Mouse (Mus musculus) 416B (cell line): ENCODE measurements at regions not wholly inside any gene's neighbourhood (a gene's known extent, or its start where the extent isn't known, plus 50 kb on each side); places are given as distances from the start of the nearest gene placed in this dataset.
A peak's percentile ranks its signal among the peaks of the same experiment; 100 is the strongest.

Source experiments
- DNase-seq: peaks from one replicate; pipeline ENCODE4 v3.0.0; 2011; ENCODE audit warnings: low read depth

DNA sequence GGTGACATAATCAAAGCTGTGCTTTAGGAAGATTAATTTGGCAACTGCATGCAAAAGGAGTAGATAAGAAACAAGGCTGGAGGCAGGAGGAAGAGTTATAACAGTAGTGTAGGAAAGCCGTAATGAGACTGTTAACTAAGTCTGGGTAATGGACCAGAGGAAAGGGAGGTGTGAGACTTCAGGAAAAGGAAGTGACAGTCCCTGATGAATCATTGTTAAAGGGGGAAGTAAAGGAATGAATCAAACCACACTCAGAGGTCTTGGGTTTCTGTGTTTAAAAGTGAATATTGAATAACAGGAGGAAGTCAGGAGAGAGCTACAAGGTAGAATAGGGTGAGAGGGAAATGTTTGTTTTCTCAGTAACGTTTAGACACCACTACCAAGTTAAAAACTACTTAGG lies 1175.9 kb downstream of the Diaph3 start:
- peak; percentile 49 for DNase-seq

GRCm38 (mm10) chr14:85945707-85946313 lies 1195.2 kb downstream of the Diaph3 start:
- no peak for DNase-seq

GRCm38 (mm10) chr14:85942792-85943191 lies 1198.2 kb downstream of the Diaph3 start:
- no peak for DNase-seq

DNA sequence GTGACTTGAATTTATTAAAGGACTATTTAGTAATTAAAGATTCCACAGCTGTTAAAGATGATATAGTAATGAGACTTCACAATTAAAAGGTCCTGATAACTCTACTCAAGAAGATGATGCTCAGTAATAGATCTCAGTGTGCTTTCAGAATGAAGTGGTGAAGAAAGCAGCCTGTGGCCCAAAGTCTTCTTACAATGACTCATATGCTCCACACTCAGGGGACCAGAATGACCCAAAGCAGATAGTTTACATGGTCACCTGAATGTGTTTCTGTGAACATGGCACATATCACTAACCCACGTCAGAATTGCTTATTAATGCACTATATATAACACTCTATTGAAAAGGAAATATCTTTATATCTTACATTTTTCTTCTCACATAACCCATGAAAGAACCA lies 1200.5 kb downstream of the Diaph3 start:
- no peak for DNase-seq

- no peak for DNase-seq
Observed at GRCm38 (mm10) chr14:85935091-85935490, 1205.9 kb downstream of the Diaph3 start.

DNA sequence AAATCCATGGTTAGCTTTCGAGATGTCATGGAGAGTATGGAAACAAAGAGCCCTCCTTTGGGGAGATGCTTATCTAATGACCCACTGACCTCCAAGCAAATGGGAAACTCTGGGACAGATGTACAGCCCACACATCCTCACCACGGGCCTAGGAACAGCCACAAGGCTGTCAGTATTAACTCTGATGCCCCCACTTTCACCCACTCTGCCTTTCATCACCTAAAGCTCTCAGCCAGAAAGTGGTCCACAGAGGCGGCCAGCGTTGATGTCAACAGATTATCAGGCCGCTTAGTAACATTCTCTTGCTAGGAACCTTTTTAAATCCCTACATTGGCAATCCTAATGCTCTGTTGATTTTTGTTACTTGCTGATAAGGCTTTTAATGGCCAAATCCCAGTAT lies 1210.6 kb downstream of the Diaph3 start:
- DNase-seq, result no peak

GRCm38 (mm10) chr14:85918894-85919293 lies 1222.1 kb downstream of the Diaph3 start:
- no peak for DNase-seq

GRCm38 (mm10) chr14:85915761-85916160 lies 1225.3 kb downstream of the Diaph3 start:
- no peak for DNase-seq

GRCm38 (mm10) chr14:85897890-85898289 lies 1243.1 kb downstream of the Diaph3 start:
- peak; percentile 12 for DNase-seq

DNA sequence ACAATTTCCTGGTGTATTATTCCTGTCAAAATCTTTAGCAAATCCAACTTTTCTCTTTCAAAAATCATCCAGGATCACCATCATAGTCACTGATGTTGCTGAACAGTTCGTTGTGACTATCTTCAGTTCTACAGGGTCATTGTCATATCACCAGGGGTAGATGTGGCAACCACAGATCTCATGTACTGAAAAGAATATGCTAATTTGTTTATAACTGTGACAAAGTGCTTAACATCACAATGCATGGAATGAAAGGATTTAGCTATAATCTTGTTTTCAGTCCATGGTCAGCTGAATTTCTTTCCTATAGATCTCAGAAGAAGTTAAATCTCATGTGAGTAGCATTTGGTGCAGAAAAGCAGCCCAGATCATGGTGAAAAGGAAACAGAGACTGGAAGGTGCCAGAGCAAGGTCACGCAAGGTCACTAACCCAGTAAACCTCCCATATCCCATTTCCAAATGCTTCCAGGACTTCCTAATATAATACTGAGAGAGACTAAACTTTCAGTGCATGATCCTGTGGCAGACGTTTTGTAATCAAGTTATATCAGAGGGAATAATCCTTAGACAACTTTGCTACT lies 1279.6 kb downstream of the Diaph3 start:
- DNase-seq, result no peak

GRCm38 (mm10) chr14:85849490-85849889 lies 1291.5 kb downstream of the Diaph3 start:
- peak; percentile 21 for DNase-seq

- no peak for DNase-seq
Observed at GRCm38 (mm10) chr14:85835494-85835893, 1305.5 kb downstream of the Diaph3 start.

DNA sequence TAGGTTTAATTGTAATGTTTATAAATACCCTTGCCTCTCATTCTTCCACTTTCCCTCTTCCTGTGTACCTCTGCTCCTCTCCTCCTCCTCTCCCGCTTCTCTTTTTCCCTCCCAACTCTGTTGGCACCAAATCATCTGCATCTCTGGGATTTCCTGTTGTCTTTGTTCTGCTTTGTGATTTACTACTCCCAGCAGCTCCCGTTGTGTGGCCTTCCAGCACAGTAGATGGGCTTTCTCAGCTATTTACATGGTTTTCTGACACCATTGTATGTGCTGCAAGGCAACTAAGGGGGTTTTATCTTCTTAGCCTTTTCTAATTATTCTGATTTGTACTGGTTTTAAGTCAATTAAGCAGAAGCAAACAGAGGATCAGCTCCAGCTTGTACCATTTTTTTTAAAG lies 1326.1 kb downstream of the Diaph3 start:
- DNase-seq, result no peak

DNA sequence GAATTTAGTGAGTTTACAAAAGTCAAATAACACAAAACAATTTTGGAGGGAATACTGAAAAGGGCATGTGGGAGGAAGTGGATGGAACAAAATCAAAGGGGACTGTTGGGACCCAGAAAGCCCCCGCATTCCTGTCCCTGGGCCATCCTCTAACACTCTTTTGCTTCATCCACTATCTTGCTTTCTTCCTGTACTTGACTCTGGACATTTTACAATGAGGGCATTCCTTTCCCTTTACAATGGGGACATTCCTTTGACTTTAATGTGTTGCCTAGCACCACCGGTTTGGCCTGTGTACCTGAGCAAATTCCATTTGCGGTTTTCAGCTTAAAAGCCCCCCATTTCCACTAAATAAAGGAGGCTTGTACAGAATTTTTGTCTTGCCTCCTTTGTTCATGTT lies 1341.0 kb downstream of the Pcdh17 start:
- no peak for DNase-seq

- no peak for DNase-seq
Observed at GRCm38 (mm10) chr14:85770636-85771035, 1327.3 kb downstream of the Pcdh17 start.

DNA sequence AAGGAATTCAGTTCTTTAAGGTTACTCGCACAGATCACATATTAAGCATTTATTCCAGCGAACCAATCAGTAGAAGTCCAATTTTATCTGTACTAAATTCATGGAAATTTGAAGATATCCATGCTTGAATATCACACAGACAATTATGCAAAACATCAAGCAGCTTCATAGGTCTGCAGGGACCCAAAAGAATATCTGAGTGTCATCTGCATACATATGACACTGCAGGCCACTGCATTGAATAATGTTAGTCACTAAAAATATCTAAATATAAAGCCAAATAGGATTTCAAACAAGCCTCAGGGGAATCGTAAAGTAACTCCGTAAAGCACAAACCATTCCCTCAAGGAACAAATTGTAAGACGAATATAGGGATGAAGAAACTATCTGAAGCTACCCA lies 1324.9 kb downstream of the Pcdh17 start:
- no peak for DNase-seq

DNA sequence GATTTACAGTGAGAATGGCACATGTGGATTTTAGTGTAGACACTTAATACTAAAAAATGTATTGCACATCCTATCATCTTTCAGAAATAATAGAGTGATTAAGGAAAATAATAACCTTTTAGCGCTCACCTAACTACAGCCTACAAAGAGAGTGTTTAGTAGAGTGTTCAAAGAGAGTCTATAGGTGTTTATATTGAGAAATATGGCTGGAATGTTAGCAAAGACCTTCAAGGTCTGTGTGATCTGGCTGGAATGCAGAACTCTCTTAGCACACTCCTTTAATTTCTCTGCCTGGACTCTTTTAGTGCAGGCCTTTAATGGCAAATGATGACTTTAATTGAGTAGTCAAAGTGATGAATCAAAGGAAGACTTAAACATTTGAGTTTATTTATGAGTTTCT lies 1314.0 kb downstream of the Pcdh17 start:
- DNase-seq, result no peak

- no peak for DNase-seq
Observed at GRCm38 (mm10) chr14:85738567-85738966, 1295.2 kb downstream of the Pcdh17 start.
